Mouse (Mus musculus): ENCODE results near the gene Prr19. TPM values are rescaled to one million over a fixed set of nuclear protein-coding genes. Genes with fewer than 3 reads are reported as not detected.
"Not testable (repeated sequence)": the region's sequence is repeated elsewhere in the genome, so short reads cannot be mapped to it uniquely, and the experiment has no call there.

The Prr19 gene
- polyA plus RNA-seq, 1 experiment from 2014 or later, result 0.84 TPM

GRCm38 (mm10) chr7:25316532-25317445 is 15.6 kb downstream of the Prr19 start, which contains the start of gene Megf8:
TSS of gene Megf8 (plus strand) at chr7:25317164.
- peak; percentile 99 for ATAC-seq (ENCODE audit: low FRiP score, low TSS enrichment)
- H3K27me3 ChIP-seq (ENCODE audit: insufficient read depth, low read length), result peaks cover 40% of the 10 kb centered on the region
- WGBS, result under 1% methylated on average over 52 of the region's 52 CpGs
- H3K4me1 ChIP-seq (ENCODE audit: insufficient read depth, low read length), result peaks cover 40% of the 10 kb centered on the region
- peak within 1 kb of the TSS; percentile 75 for H3K9ac ChIP-seq (replicated peaks; ENCODE audit: low read length)
- H3K9me3 ChIP-seq (ENCODE audit: low read length), result no peaks in the 10 kb centered on the region
- peak within 1 kb of the TSS; percentile 74 for H3K27ac ChIP-seq (ENCODE audit: low read length)
- H3K4me2 ChIP-seq (replicated peaks; ENCODE audit: low read depth, low read length), result peak within 1 kb of the TSS; percentile 85
- H3K36me3 ChIP-seq (ENCODE audit: insufficient read depth, low read length), result no peaks in the 10 kb centered on the region
- H3K4me3 ChIP-seq (ENCODE audit: low read length), result peak within 1 kb of the TSS; percentile 54

DNA sequence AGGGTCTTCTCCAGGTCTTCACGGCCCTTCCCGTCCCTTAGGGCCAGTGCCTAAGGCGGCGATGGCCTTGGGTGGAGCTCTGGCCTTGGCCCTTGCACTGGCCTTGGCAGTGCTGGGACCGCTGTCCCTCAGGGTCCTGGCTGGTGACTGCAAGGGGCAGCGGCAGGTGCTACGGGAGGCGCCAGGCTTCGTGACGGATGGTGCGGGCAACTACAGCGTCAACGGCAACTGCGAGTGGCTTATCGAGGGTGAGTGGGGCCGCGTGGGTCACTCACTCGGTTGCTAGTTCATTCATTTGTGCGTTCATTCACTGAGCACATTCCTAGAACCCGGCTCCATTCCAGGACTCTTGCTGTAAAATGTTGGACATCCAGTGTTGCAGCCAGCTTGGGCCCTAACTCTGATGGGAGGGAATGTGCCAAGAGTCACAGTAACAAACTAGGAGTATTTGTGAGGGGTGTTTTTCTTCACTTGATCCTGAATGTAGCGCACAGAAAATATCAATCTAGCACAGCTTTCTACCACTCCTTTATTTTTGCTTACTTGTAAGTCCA is 16.3 kb downstream of the Prr19 start:
- no peaks in the 10 kb centered on the region for H3K36me3 ChIP-seq (ENCODE audit: insufficient read depth, low read length)
- WGBS, result 8% methylated on average over 21 of the region's 21 CpGs
- H3K4me3 ChIP-seq (ENCODE audit: low read length), result peak overlapping the region; percentile 54
- H3K4me2 ChIP-seq (replicated peaks; ENCODE audit: low read depth, low read length), result peak overlapping the region; percentile 74
- peaks cover 33% of the 10 kb centered on the region for H3K27me3 ChIP-seq (ENCODE audit: insufficient read depth, low read length)
- no peaks in the 10 kb centered on the region for H3K9me3 ChIP-seq (ENCODE audit: low read length)
- peaks cover 42% of the 10 kb centered on the region for H3K4me1 ChIP-seq (ENCODE audit: insufficient read depth, low read length)
- peak; percentile 7 for ATAC-seq (ENCODE audit: low FRiP score, low TSS enrichment)
- peak overlapping the region; percentile 74 for H3K27ac ChIP-seq (ENCODE audit: low read length)
- peak overlapping the region; percentile 75 for H3K9ac ChIP-seq (replicated peaks; ENCODE audit: low read length)

DNA sequence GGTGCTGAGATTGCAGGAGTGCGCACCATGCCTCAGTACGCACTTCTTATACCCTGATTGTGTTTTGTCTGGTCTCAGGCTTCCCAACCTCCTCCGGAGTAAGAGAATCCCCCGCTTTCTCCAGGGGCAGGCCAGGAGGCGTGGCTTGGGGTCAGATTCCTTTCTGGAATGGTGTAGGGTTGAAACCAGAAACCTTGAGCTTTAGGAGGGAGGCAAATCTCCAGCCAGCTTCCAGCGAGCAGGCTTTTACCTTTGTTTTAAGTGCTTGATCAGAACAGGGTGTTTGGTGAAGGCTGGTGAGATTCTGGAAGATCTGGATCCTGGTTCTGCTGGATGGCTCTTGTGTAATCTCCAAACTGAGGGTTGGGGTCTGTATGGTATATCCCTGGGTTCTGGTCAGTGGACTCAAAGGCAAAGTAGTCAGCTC is 20.9 kb downstream of the Prr19 start:
- peak overlapping the region; percentile 19; the same call in 1 of the 2 replicates for H3K4me3 ChIP-seq (ENCODE audit: low read length)
- 5% methylated on average over 6 of the region's 6 CpGs for WGBS
- H3K9me3 ChIP-seq (ENCODE audit: low read length), result no peaks in the 10 kb centered on the region

GRCm38 (mm10) chr7:25323219-25323618 is 22.0 kb downstream of the Prr19 start:
- Histone ChIP-seq H3K9ac (replicated peaks; ENCODE audit: low read length) (no peak overlapping the region), H3K36me3 (ENCODE audit: insufficient read depth, low read length) (0 out of 2 replicates have a peak, but pooled peaks cover 6% of the 10 kb centered on the region), H3K27me3 (ENCODE audit: insufficient read depth, low read length) (no peaks in the 10 kb centered on the region), H3K27ac (ENCODE audit: low read length) (0 out of 2 replicates have a peak overlapping the region, but pooled peaks have one; percentile 32), H3K4me1 (ENCODE audit: insufficient read depth, low read length) (peaks cover 19% of the 10 kb centered on the region), H3K4me3 (ENCODE audit: low read length) (no peak overlapping the region), H3K9me3 (ENCODE audit: low read length) (no peaks in the 10 kb centered on the region), H3K4me2 (replicated peaks; ENCODE audit: low read depth, low read length) (no peak overlapping the region)
- no peak for ATAC-seq (ENCODE audit: low FRiP score, low TSS enrichment)
- 87% methylated on average over 2 of the region's 2 CpGs for WGBS

More for the DNA sequence above, 20.9 kb downstream of the Prr19 start:
- ATAC-seq (ENCODE audit: low FRiP score, low TSS enrichment), result peak; percentile 91
- H3K4me1 ChIP-seq (ENCODE audit: insufficient read depth, low read length), result peaks cover 27% of the 10 kb centered on the region
- H3K27ac ChIP-seq (ENCODE audit: low read length), result peak overlapping the region; percentile 98
- H3K4me2 ChIP-seq (replicated peaks; ENCODE audit: low read depth, low read length), result peak overlapping the region; percentile 46
- H3K27me3 ChIP-seq (ENCODE audit: insufficient read depth, low read length), result no peaks in the 10 kb centered on the region
- peak overlapping the region; percentile 50; the same call in 1 of the 2 replicates for H3K9ac ChIP-seq (replicated peaks; ENCODE audit: low read length)
- 0 out of 2 replicates have a peak, but pooled peaks cover 3% of the 10 kb centered on the region for H3K36me3 ChIP-seq (ENCODE audit: insufficient read depth, low read length)

GRCm38 (mm10) chr7:25325431-25325830 is 24.2 kb downstream of the Prr19 start:
- not testable (repeated sequence) for H3K4me2 ChIP-seq (replicated peaks; ENCODE audit: low read depth, low read length); H3K27me3 ChIP-seq (ENCODE audit: insufficient read depth, low read length); ATAC-seq (ENCODE audit: low FRiP score, low TSS enrichment); H3K9ac ChIP-seq (replicated peaks; ENCODE audit: low read length); H3K4me3 ChIP-seq (ENCODE audit: low read length); H3K9me3 ChIP-seq (ENCODE audit: low read length); H3K27ac ChIP-seq (ENCODE audit: low read length)
- peaks cover 13% of the 10 kb centered on the region for H3K36me3 ChIP-seq (ENCODE audit: insufficient read depth, low read length)
- 97% methylated on average over 5 of the region's 6 CpGs for WGBS
- peaks cover 22% of the 10 kb centered on the region for H3K4me1 ChIP-seq (ENCODE audit: insufficient read depth, low read length)

GRCm38 (mm10) chr7:25326233-25326632 is 25.0 kb downstream of the Prr19 start:
- Histone ChIP-seq H3K9ac (replicated peaks; ENCODE audit: low read length) (no peak overlapping the region), H3K4me3 (ENCODE audit: low read length) (no peak overlapping the region), H3K36me3 (ENCODE audit: insufficient read depth, low read length) (peaks cover 21% of the 10 kb centered on the region), H3K4me2 (replicated peaks; ENCODE audit: low read depth, low read length) (no peak overlapping the region), H3K9me3 (ENCODE audit: low read length) (no peaks in the 10 kb centered on the region), H3K27ac (ENCODE audit: low read length) (no peak overlapping the region), H3K27me3 (ENCODE audit: insufficient read depth, low read length) (no peaks in the 10 kb centered on the region), H3K4me1 (ENCODE audit: insufficient read depth, low read length) (peaks cover 21% of the 10 kb centered on the region)
- WGBS, result 82% methylated on average over 8 of the region's 8 CpGs
- ATAC-seq (ENCODE audit: low FRiP score, low TSS enrichment), result no peak

- Histone ChIP-seq H3K4me3 (ENCODE audit: low read length) (no peak overlapping the region), H3K4me2 (replicated peaks; ENCODE audit: low read depth, low read length) (no peak overlapping the region), H3K27ac (ENCODE audit: low read length) (no peak overlapping the region), H3K9ac (replicated peaks; ENCODE audit: low read length) (no peak overlapping the region), H3K36me3 (ENCODE audit: insufficient read depth, low read length) (peaks cover 44% of the 10 kb centered on the region), H3K27me3 (ENCODE audit: insufficient read depth, low read length) (no peaks in the 10 kb centered on the region), H3K9me3 (ENCODE audit: low read length) (no peaks in the 10 kb centered on the region), H3K4me1 (ENCODE audit: insufficient read depth, low read length) (peaks cover 10% of the 10 kb centered on the region; the same call in 1 of the 2 replicates)
- WGBS, result 41% methylated on average over 16 of the region's 16 CpGs
- peak; percentile 77; the same call in 1 of the 2 replicates for ATAC-seq (ENCODE audit: low FRiP score, low TSS enrichment)
These were observed 32.5 kb downstream of the Prr19 start for GRCm38 (mm10) chr7:25333596-25334307.

GRCm38 (mm10) chr7:25334472-25334871 is 33.3 kb downstream of the Prr19 start:
- no peak overlapping the region for H3K27ac ChIP-seq (ENCODE audit: low read length)
- H3K27me3 ChIP-seq (ENCODE audit: insufficient read depth, low read length), result no peaks in the 10 kb centered on the region
- H3K9me3 ChIP-seq (ENCODE audit: low read length), result no peaks in the 10 kb centered on the region
- 83% methylated on average over 12 of the region's 12 CpGs for WGBS
- no peak overlapping the region for H3K4me3 ChIP-seq (ENCODE audit: low read length)
- no peak overlapping the region for H3K9ac ChIP-seq (replicated peaks; ENCODE audit: low read length)
- peaks cover 10% of the 10 kb centered on the region; the same call in 1 of the 2 replicates for H3K4me1 ChIP-seq (ENCODE audit: insufficient read depth, low read length)
- ATAC-seq (ENCODE audit: low FRiP score, low TSS enrichment), result peak; percentile 55; the same call in 1 of the 2 replicates
- H3K4me2 ChIP-seq (replicated peaks; ENCODE audit: low read depth, low read length), result no peak overlapping the region
- peaks cover 44% of the 10 kb centered on the region for H3K36me3 ChIP-seq (ENCODE audit: insufficient read depth, low read length)

DNA sequence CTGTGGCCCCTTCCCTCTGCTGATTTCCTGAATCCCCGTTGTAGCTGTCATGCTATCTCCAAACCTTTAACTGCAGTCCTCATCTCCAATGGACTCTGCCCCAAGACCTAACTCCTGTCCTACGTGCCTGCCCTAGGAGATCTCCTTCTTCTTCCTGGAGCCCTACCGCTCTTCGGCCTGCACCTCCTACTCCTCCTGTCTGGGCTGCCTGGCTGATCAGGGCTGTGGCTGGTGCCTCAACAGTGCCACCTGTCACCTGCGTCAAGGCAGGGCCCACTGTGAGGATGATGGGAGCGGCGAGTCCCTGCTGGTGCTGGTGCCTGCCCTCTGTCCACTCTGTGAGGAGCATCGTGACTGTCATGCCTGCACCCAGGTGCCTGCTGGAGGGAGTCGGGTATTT is 38.1 kb downstream of the Prr19 start:
- ATAC-seq (ENCODE audit: low FRiP score, low TSS enrichment), result no peak
- Histone ChIP-seq H3K36me3 (ENCODE audit: insufficient read depth, low read length) (peaks cover 37% of the 10 kb centered on the region), H3K4me2 (replicated peaks; ENCODE audit: low read depth, low read length) (no peak overlapping the region), H3K27ac (ENCODE audit: low read length) (no peak overlapping the region), H3K9ac (replicated peaks; ENCODE audit: low read length) (no peak overlapping the region), H3K9me3 (ENCODE audit: low read length) (no peaks in the 10 kb centered on the region), H3K27me3 (ENCODE audit: insufficient read depth, low read length) (no peaks in the 10 kb centered on the region), H3K4me3 (ENCODE audit: low read length) (no peak overlapping the region), H3K4me1 (ENCODE audit: insufficient read depth, low read length) (no peaks in the 10 kb centered on the region)
- 89% methylated on average over 9 of the region's 9 CpGs for WGBS

All from kidney, embryonic 16.5 days (tissue).